Mouse (Mus musculus): ENCODE measurements around the gene Sptbn4. TPM values are rescaled to one million over a fixed set of nuclear protein-coding genes. Genes with fewer than 3 reads are reported as not detected.
A peak's percentile ranks its signal among the peaks of the same experiment; 100 is the strongest.

Sptbn4 gene
- total and polyA plus RNA-seq, 2 experiments from 2014 or later: 3.4 to 24.8 TPM

GRCm38 (mm10) chr7:27315958-27316357 is 131.5 kb downstream of the Sptbn4 start:
- ATAC-seq (peak; percentile 89), DNase-seq (ENCODE audit: low spot score) (peak; percentile 84)
- H3K9ac ChIP-seq (replicated peaks; ENCODE audit: low read length): no peak overlapping the region
- TF ChIP-seq CTCF (IDR thresholded peaks at IDR 0.05; ENCODE audit: low read depth): no peak
- H3K4me3 ChIP-seq (ENCODE audit: low read length): no peak overlapping the region
- H3K27ac ChIP-seq: peak overlapping the region; percentile 59; the same call in 1 of the 2 replicates
- no peaks in the 10 kb centered on the region for H3K36me3 ChIP-seq (ENCODE audit: insufficient read depth, low read length)
- no peaks in the 10 kb centered on the region for H3K27me3 ChIP-seq (ENCODE audit: insufficient read depth, low read length)
- H3K4me1 ChIP-seq (ENCODE audit: insufficient read depth, low read length): no peaks in the 10 kb centered on the region
- H3K4me2 ChIP-seq (ENCODE audit: low read depth, low read length): no peak overlapping the region
- WGBS: 11% methylated on average over 7 of the region's 7 CpGs
- H3K9me3 ChIP-seq (ENCODE audit: low read length): no peaks in the 10 kb centered on the region; the same call in 1 of the 2 replicates

DNA sequence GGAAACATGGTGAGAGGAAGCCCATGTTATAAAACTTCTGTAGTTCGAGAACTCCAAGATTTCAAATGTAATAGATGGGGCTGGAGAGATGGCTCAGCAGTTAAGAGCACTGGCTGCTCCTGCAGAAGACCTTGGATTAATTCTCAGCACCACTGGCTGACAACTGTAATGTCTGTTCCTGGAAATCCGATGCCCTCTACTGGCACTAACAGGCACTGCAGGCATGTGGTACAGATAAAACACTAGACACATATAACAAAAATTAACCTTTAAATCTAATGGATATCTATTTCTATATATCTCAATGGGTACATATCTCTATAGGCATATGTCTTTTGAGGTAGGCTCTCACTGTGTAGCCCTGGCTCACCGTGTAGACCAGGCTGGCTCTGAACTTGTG is 133.1 kb downstream of the Sptbn4 start:
- Histone ChIP-seq H3K4me3 (ENCODE audit: low read length) (no peak overlapping the region), H3K27ac (no peak overlapping the region), H3K36me3 (ENCODE audit: insufficient read depth, low read length) (no peaks in the 10 kb centered on the region), H3K27me3 (ENCODE audit: insufficient read depth, low read length) (no peaks in the 10 kb centered on the region), H3K9ac (replicated peaks; ENCODE audit: low read length) (no peak overlapping the region), H3K4me1 (ENCODE audit: insufficient read depth, low read length) (no peaks in the 10 kb centered on the region), H3K9me3 (ENCODE audit: low read length) (no peaks in the 10 kb centered on the region; the same call in 1 of the 2 replicates), H3K4me2 (ENCODE audit: low read depth, low read length) (no peak overlapping the region)
- ATAC-seq (no peak), DNase-seq (ENCODE audit: low spot score) (no peak)
- WGBS: 95% methylated on average over 3 of the region's 3 CpGs
- 0 out of 2 replicates have a peak, but pooled peaks have one; percentile 23 for TF ChIP-seq CTCF (IDR thresholded peaks at IDR 0.05; ENCODE audit: low read depth)

GRCm38 (mm10) chr7:27311651-27312284 is 135.7 kb downstream of the Sptbn4 start:
- Histone ChIP-seq H3K9me3 (ENCODE audit: low read length) (no peaks in the 10 kb centered on the region; the same call in 1 of the 2 replicates), H3K27ac (no peak overlapping the region), H3K4me2 (ENCODE audit: low read depth, low read length) (no peak overlapping the region), H3K4me1 (ENCODE audit: insufficient read depth, low read length) (no peaks in the 10 kb centered on the region), H3K9ac (replicated peaks; ENCODE audit: low read length) (no peak overlapping the region), H3K36me3 (ENCODE audit: insufficient read depth, low read length) (no peaks in the 10 kb centered on the region), H3K27me3 (ENCODE audit: insufficient read depth, low read length) (no peaks in the 10 kb centered on the region), H3K4me3 (ENCODE audit: low read length) (no peak overlapping the region)
- WGBS: 92% methylated on average over 12 of the region's 12 CpGs
- TF ChIP-seq CTCF (IDR thresholded peaks at IDR 0.05; ENCODE audit: low read depth): no peak
- DNase-seq (ENCODE audit: low spot score) (no peak), ATAC-seq (no peak)

DNA sequence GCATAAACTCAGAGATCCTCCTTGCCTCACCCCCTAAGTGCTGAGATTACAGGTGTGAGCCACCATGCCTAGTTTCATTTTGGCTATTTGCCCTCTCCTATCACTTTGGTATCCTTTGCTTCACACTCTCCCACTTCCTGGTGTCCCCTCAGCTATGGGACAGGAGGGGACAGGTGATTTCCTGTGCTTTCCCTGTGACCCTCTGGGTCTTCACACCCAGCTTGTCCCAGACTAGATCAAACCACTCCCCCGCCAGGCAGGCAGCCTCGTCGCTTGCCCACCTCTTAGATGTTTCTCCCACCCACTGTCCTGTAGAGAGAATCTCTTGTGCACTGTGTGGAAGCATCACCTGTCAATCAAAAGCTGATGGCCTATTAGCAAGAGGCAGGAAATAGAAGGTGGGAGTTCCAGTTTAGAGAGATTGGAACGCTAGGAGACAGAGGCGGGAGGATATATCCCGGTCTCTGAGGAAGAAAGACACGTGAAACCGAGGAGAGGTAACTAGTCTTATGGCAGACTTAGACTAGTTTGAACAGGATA is 136.4 kb downstream of the Sptbn4 start:
- Histone ChIP-seq H3K9me3 (ENCODE audit: low read length) (no peaks in the 10 kb centered on the region; the same call in 1 of the 2 replicates), H3K4me2 (ENCODE audit: low read depth, low read length) (no peak overlapping the region; the same call in 1 of the 2 replicates), H3K27me3 (ENCODE audit: insufficient read depth, low read length) (no peaks in the 10 kb centered on the region), H3K9ac (replicated peaks; ENCODE audit: low read length) (no peak overlapping the region), H3K4me1 (ENCODE audit: insufficient read depth, low read length) (no peaks in the 10 kb centered on the region), H3K27ac (peak overlapping the region; percentile 17; the same call in 1 of the 2 replicates), H3K4me3 (ENCODE audit: low read length) (no peak overlapping the region), H3K36me3 (ENCODE audit: insufficient read depth, low read length) (no peaks in the 10 kb centered on the region)
- 42% methylated on average over 8 of the region's 8 CpGs for WGBS
- DNase-seq (ENCODE audit: low spot score) (no peak), ATAC-seq (no peak)
- no peak for TF ChIP-seq CTCF (IDR thresholded peaks at IDR 0.05; ENCODE audit: low read depth)

- TF ChIP-seq CTCF (IDR thresholded peaks at IDR 0.05; ENCODE audit: low read depth): no peak
- ATAC-seq (peak; percentile 73), DNase-seq (ENCODE audit: low spot score) (peak; percentile 76)
- Histone ChIP-seq H3K4me1 (ENCODE audit: insufficient read depth, low read length) (no peaks in the 10 kb centered on the region), H3K27me3 (ENCODE audit: insufficient read depth, low read length) (no peaks in the 10 kb centered on the region), H3K4me3 (ENCODE audit: low read length) (peak overlapping the region; percentile 19), H3K27ac (peak overlapping the region; percentile 17; the same call in 1 of the 2 replicates), H3K4me2 (ENCODE audit: low read depth, low read length) (peak overlapping the region; percentile 49), H3K9me3 (ENCODE audit: low read length) (no peaks in the 10 kb centered on the region; the same call in 1 of the 2 replicates), H3K9ac (replicated peaks; ENCODE audit: low read length) (no peak overlapping the region), H3K36me3 (ENCODE audit: insufficient read depth, low read length) (no peaks in the 10 kb centered on the region)
- 6% methylated on average over 17 of the region's 17 CpGs for WGBS
These were observed 137.2 kb downstream of the Sptbn4 start for GRCm38 (mm10) chr7:27310306-27310705.

DNA sequence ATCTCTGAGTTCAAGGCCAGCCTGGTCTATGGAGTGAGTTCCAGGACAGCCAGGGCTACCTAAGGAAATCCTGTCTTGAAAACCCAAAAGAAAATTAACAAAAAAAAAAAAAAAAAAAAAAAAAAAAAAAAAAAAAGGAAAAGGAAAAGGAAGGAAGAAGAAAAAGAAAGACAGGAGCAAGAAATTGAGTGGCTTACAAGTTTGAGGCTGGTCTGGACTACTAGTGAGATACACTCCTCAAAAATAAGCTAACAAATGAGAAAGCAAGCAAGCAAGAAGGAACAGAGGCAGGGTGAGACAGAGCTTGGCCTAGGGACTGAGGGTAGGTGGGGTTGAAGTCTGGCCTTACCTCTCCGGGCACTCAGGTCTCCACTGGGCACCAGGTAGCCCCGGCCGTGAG is 137.7 kb downstream of the Sptbn4 start:
- DNase-seq (ENCODE audit: low spot score): no peak

More for the DNA sequence above, 137.7 kb downstream of the Sptbn4 start:
- Histone ChIP-seq H3K36me3 (ENCODE audit: insufficient read depth, low read length) (no peaks in the 10 kb centered on the region), H3K9me3 (ENCODE audit: low read length) (no peaks in the 10 kb centered on the region; the same call in 1 of the 2 replicates), H3K4me2 (ENCODE audit: low read depth, low read length) (peak overlapping the region; percentile 49; the same call in 1 of the 2 replicates), H3K4me1 (ENCODE audit: insufficient read depth, low read length) (no peaks in the 10 kb centered on the region), H3K27me3 (ENCODE audit: insufficient read depth, low read length) (no peaks in the 10 kb centered on the region), H3K4me3 (ENCODE audit: low read length) (no peak overlapping the region), H3K27ac (no peak overlapping the region), H3K9ac (replicated peaks; ENCODE audit: low read length) (no peak overlapping the region)
- ATAC-seq: no peak
- no peak for TF ChIP-seq CTCF (IDR thresholded peaks at IDR 0.05; ENCODE audit: low read depth)
- 35% methylated on average over 3 of the region's 3 CpGs for WGBS

Measured in hindbrain, postnatal 0 days (tissue).